Mouse (Mus musculus) 3134 (cell line): ENCODE data around the gene Bptf.
"Not testable (repeated sequence)": the region's sequence is repeated elsewhere in the genome, so short reads cannot be mapped to it uniquely, and the experiment has no call there.

Experiments used
- DNase-seq: peaks from one replicate; pipeline ENCODE4 v3.0.0-alpha.2; 2011; ENCODE audit warnings: low spot score; ENCODE audit not compliant: insufficient read length; ENCODE audit errors: extremely low read depth

Gene Bptf

GRCm38 (mm10) chr11:106996492-106996891 is 135.4 kb downstream of the Bptf start:
- DNase-seq: not testable (repeated sequence)

GRCm38 (mm10) chr11:106994246-106995085 is 137.5 kb downstream of the Bptf start:
- no peak for DNase-seq

- no peak for DNase-seq
Measured at GRCm38 (mm10) chr11:106987384-106987783, 144.5 kb downstream of the Bptf start.

GRCm38 (mm10) chr11:106985979-106986604 is 145.8 kb downstream of the Bptf start:
- not testable (repeated sequence) for DNase-seq
